Comparison of ENCODE assay signal across 8 mouse cellular contexts in genomic region chr17:17345374-17346183, GRCm38 (mm10). TPM values are rescaled to one million over a fixed set of nuclear protein-coding genes. Genes with fewer than 3 reads are reported as not detected.
DNase-seq lines count a peak whose midpoint lies in the region; ATAC-seq and TF ChIP-seq lines count a peak whose summit lies in the region.
"Not testable (repeated sequence)": the region's sequence is repeated elsewhere in the genome, so short reads cannot be mapped to it uniquely, and the experiment has no call there.

No protein-coding gene starts in this region.

- peak; percentile 10 for DNase-seq in R1 (ENCODE audit: low read depth, low spot score)
- DNase-seq in embryonic facial prominence, embryonic 10.5 days (ENCODE audit: low spot score): peak; percentile 18
- DNase-seq in hindbrain, embryonic 10.5 days (ENCODE audit: low spot score): peak; percentile 10
- DNase-seq in liver, embryonic 14.5 days (ENCODE audit: low read depth in 3 of 3, low spot score in 3 of 3): not testable (repeated sequence)
- DNase-seq in retina, embryonic 14.5 days (ENCODE audit: low spot score): peak; percentile 7

- peak overlapping the region; percentile 49 for H3K4me3 ChIP-seq in embryonic facial prominence, embryonic 10.5 days
- H3K4me3 ChIP-seq in forebrain, embryonic 16.5 days (replicated peaks; ENCODE audit: low read length): peak overlapping the region; percentile 34
- peak overlapping the region; percentile 45 for H3K4me3 ChIP-seq in hindbrain, embryonic 10.5 days
- peak overlapping the region; percentile 32 for H3K4me3 ChIP-seq in kidney, embryonic 16.5 days (ENCODE audit: low read length)
- H3K4me3 ChIP-seq in liver, embryonic 14.5 days (ENCODE audit: insufficient read depth in 1 of 2, low read depth in 2 of 2, low read length in 2 of 2): not testable (repeated sequence)
- peak overlapping the region; percentile 33 for H3K4me3 ChIP-seq in midbrain, embryonic 12.5 days

- H3K9me3 ChIP-seq in embryonic facial prominence, embryonic 10.5 days; forebrain, embryonic 16.5 days (ENCODE audit: control insufficient read depth, low read length); hindbrain, embryonic 10.5 days; kidney, embryonic 16.5 days (ENCODE audit: low read length); liver, embryonic 14.5 days (ENCODE audit: control insufficient read depth, low read length); midbrain, embryonic 12.5 days: not testable (repeated sequence)

- H3K36me3 ChIP-seq in embryonic facial prominence, embryonic 10.5 days (replicated peaks); forebrain, embryonic 16.5 days (ENCODE audit: control insufficient read depth, insufficient read depth); hindbrain, embryonic 10.5 days; kidney, embryonic 16.5 days (ENCODE audit: insufficient read depth, low read length); liver, embryonic 14.5 days (replicated peaks; ENCODE audit: control insufficient read depth, insufficient read depth, low read depth); midbrain, embryonic 12.5 days: not testable (repeated sequence)

- H3K9ac ChIP-seq in forebrain, embryonic 16.5 days (replicated peaks; ENCODE audit: low read depth, low read length): peak overlapping the region; percentile 17; the same call in 1 of the 2 replicates
- H3K9ac ChIP-seq in kidney, embryonic 16.5 days (replicated peaks; ENCODE audit: low read length); liver, embryonic 14.5 days (replicated peaks); midbrain, embryonic 12.5 days (replicated peaks): not testable (repeated sequence)

- H3K4me1 ChIP-seq in embryonic facial prominence, embryonic 10.5 days; forebrain, embryonic 16.5 days (replicated peaks; ENCODE audit: control insufficient read depth, insufficient read depth, low read length); hindbrain, embryonic 10.5 days (replicated peaks); kidney, embryonic 16.5 days (ENCODE audit: insufficient read depth, low read length); liver, embryonic 14.5 days (replicated peaks; ENCODE audit: control insufficient read depth in 2 of 2, insufficient read depth in 2 of 2, low read length in 1 of 2); midbrain, embryonic 12.5 days: not testable (repeated sequence)

- not testable (repeated sequence) for H3K27me3 ChIP-seq in embryonic facial prominence, embryonic 10.5 days (replicated peaks; ENCODE audit: low read depth, poor library complexity, severe bottlenecking); forebrain, embryonic 16.5 days (replicated peaks; ENCODE audit: control insufficient read depth, insufficient read depth, low read length); hindbrain, embryonic 10.5 days (ENCODE audit: insufficient read depth, poor library complexity, severe bottlenecking); kidney, embryonic 16.5 days (ENCODE audit: insufficient read depth, low read length); liver, embryonic 14.5 days (ENCODE audit: control insufficient read depth, insufficient read depth, low read length); midbrain, embryonic 12.5 days

- WGBS in embryonic facial prominence, embryonic 10.5 days: 4% methylated on average over 37 of the region's 40 CpGs
- WGBS in forebrain, embryonic 16.5 days: 5% methylated on average over 28 of the region's 40 CpGs
- WGBS in hindbrain, embryonic 10.5 days: 5% methylated on average over 36 of the region's 40 CpGs
- WGBS in kidney, embryonic 16.5 days: 3% methylated on average over 29 of the region's 40 CpGs
- WGBS in liver, embryonic 14.5 days (ENCODE audit: insufficient replicate concordance): 5% methylated on average over 33 of the region's 40 CpGs
- WGBS in midbrain, embryonic 12.5 days: 7% methylated on average over 35 of the region's 40 CpGs

- peak overlapping the region; percentile 51 for H3K4me2 ChIP-seq in forebrain, embryonic 16.5 days (ENCODE audit: low read length)
- H3K4me2 ChIP-seq in kidney, embryonic 16.5 days (replicated peaks; ENCODE audit: low read depth, low read length): peak overlapping the region; percentile 53
- peak overlapping the region; percentile 43 for H3K4me2 ChIP-seq in liver, embryonic 14.5 days (ENCODE audit: low read depth)
- peak overlapping the region; percentile 51 for H3K4me2 ChIP-seq in midbrain, embryonic 12.5 days (replicated peaks)

- H3K27ac ChIP-seq in embryonic facial prominence, embryonic 10.5 days (replicated peaks); forebrain, embryonic 16.5 days (ENCODE audit: low read length); hindbrain, embryonic 10.5 days; kidney, embryonic 16.5 days (ENCODE audit: low read length); liver, embryonic 14.5 days; midbrain, embryonic 12.5 days (replicated peaks): not testable (repeated sequence)

- peak; percentile 85 for ATAC-seq in forebrain, embryonic 16.5 days
- ATAC-seq in kidney, embryonic 16.5 days (ENCODE audit: low FRiP score, low TSS enrichment): peak; percentile 75
- 0 out of 2 replicates have a peak, but pooled peaks have one; percentile 23 for ATAC-seq in liver, embryonic 14.5 days (ENCODE audit: insufficient read depth)
- peak; percentile 85 for ATAC-seq in midbrain, embryonic 12.5 days (ENCODE audit: low FRiP score, low read depth)

- not testable (repeated sequence) for TF ChIP-seq EP300 in liver, embryonic 14.5 days (IDR thresholded peaks at IDR 0.05; ENCODE audit: low read depth)

- TF ChIP-seq CTCF in liver, embryonic 14.5 days (IDR thresholded peaks at IDR 0.05; ENCODE audit: low read depth): not testable (repeated sequence)

RNA-seq across cellular contexts. Expression of gene Riok2, which starts 28.5 kb away (rescaled TPM):
- 36.0 and 37.3 TPM in 2 replicates for polyA plus RNA-seq in embryonic facial prominence, embryonic 10.5 days (2016; fragmentation: Nextera tagmentation; extraction: Ambion mirVana)
- polyA plus RNA-seq in forebrain, embryonic 16.5 days (2015; fragmentation: Nextera tagmentation; extraction: Ambion mirVana): 28.6 and 29.3 TPM in 2 replicates
- 25.9 and 26.4 TPM in 2 replicates for polyA plus RNA-seq in hindbrain, embryonic 10.5 days (2016; fragmentation: Nextera tagmentation; extraction: Ambion mirVana)
- 30.0 and 33.3 TPM in 2 replicates for polyA plus RNA-seq in kidney, embryonic 16.5 days (2015; fragmentation: Nextera tagmentation; extraction: Ambion mirVana)
- polyA plus RNA-seq in liver, embryonic 14.5 days (2012; rRNA removed): 7.1 and 11.5 TPM in 2 replicates
- polyA plus RNA-seq in liver, embryonic 14.5 days (2014; fragmentation: Nextera tagmentation; extraction: Ambion mirVana): 11.7 and 12.1 TPM in 2 replicates
- 30.3 and 32.2 TPM in 2 replicates for polyA plus RNA-seq in midbrain, embryonic 12.5 days (2016; fragmentation: Nextera tagmentation; extraction: Ambion mirVana)

RNA-seq across cellular contexts. Expression of gene Lix1, which starts 56.9 kb away (rescaled TPM):
- 74.4 and 83.9 TPM in 2 replicates for polyA plus RNA-seq in embryonic facial prominence, embryonic 10.5 days (2016; fragmentation: Nextera tagmentation; extraction: Ambion mirVana)
- 30.5 and 33.3 TPM in 2 replicates for polyA plus RNA-seq in forebrain, embryonic 16.5 days (2015; fragmentation: Nextera tagmentation; extraction: Ambion mirVana)
- polyA plus RNA-seq in hindbrain, embryonic 10.5 days (2016; fragmentation: Nextera tagmentation; extraction: Ambion mirVana): 31.6 and 55.2 TPM in 2 replicates
- polyA plus RNA-seq in kidney, embryonic 16.5 days (2015; fragmentation: Nextera tagmentation; extraction: Ambion mirVana): 4.1 and 4.8 TPM in 2 replicates
- 0.04 and 0.16 TPM in 2 replicates for polyA plus RNA-seq in liver, embryonic 14.5 days (2012; rRNA removed)
- polyA plus RNA-seq in liver, embryonic 14.5 days (2014; fragmentation: Nextera tagmentation; extraction: Ambion mirVana): 0.08 and 0.14 TPM in 2 replicates
- 48.8 TPM in 2 replicates for polyA plus RNA-seq in midbrain, embryonic 12.5 days (2016; fragmentation: Nextera tagmentation; extraction: Ambion mirVana)

Comparison
In these comparisons a context has a peak if more than half of its experiments do, and no peak if none do; other contexts are left out.
1. ATAC-seq: peak in every context shown above with its lines; median percentile 85 in forebrain, embryonic 16.5 days; 85 in midbrain, embryonic 12.5 days; 75 in kidney, embryonic 16.5 days; 23 in liver, embryonic 14.5 days.